Mouse (Mus musculus) adrenal gland, postnatal 4 days (tissue): ENCODE measurements around the gene Gsta2. TPM values are rescaled to one million over a fixed set of nuclear protein-coding genes. Genes with fewer than 3 reads are reported as not detected.
"Not testable (repeated sequence)": the region's sequence is repeated elsewhere in the genome, so short reads cannot be mapped to it uniquely, and the experiment has no call there.

Source experiments
- DNase-seq, 2 experiments: peaks; one replicate each; pipeline ENCODE4 v3.0.0; 2021 to 2022; ENCODE audit warnings: low spot score in 2 of 2, mixed read lengths in 2 of 2
- total RNA-seq, 2 experiments: library from RNA; stranded (reverse); gene quantifications; 2 replicates each; pipeline ENCODE4 v1.2.3; 2021

Gsta2 gene
- total RNA-seq, 2 experiments from 2014 or later: 3.0 to 18.7 TPM

GRCm38 (mm10) chr9:78314696-78315095, 40.9 kb downstream of the Gsta2 start, which contains the start of gene Omt2a:
Gene Omt2a, minus strand, starts transcription at chr9:78314796.
- no peak for DNase-seq

GRCm38 (mm10) chr9:78308122-78308521, 47.5 kb downstream of the Gsta2 start:
- DNase-seq: not testable (repeated sequence)

- not testable (repeated sequence) for DNase-seq
These were observed 56.4 kb downstream of the Gsta2 start for GRCm38 (mm10) chr9:78299143-78299542.

- no peak for DNase-seq
These were observed 57.4 kb downstream of the Gsta2 start for GRCm38 (mm10) chr9:78298232-78298631.

- DNase-seq: not testable (repeated sequence)
These were observed 59.5 kb downstream of the Gsta2 start for GRCm38 (mm10) chr9:78296089-78296488.

- not testable (repeated sequence) for DNase-seq
These were observed 60.8 kb downstream of the Gsta2 start for GRCm38 (mm10) chr9:78294781-78295180.

GRCm38 (mm10) chr9:78293683-78294082, 61.9 kb downstream of the Gsta2 start:
- DNase-seq: not testable (repeated sequence)

- not testable (repeated sequence) for DNase-seq
These were observed 63.1 kb downstream of the Gsta2 start for GRCm38 (mm10) chr9:78292462-78292861.

- not testable (repeated sequence) for DNase-seq
These were observed 65.9 kb downstream of the Gsta2 start, which contains the start of gene Gm10639 for GRCm38 (mm10) chr9:78289723-78290122. Gene Gm10639, plus strand, starts transcription at chr9:78289923.

GRCm38 (mm10) chr9:78289063-78289462, 66.5 kb downstream of the Gsta2 start:
- not testable (repeated sequence) for DNase-seq

GRCm38 (mm10) chr9:78282002-78282711, 73.4 kb downstream of the Gsta2 start:
- DNase-seq: not testable (repeated sequence)

Other genes starting within 250 kb of the Gsta2 start
- gene Fbxo9, start 246.7 kb downstream of the Gsta2 start, total RNA-seq: 10 to 100 TPM; 64.9 to 66.5 TPM
- 10 to 100 TPM; 35.6 to 36.1 TPM for gene Ick, start 246.6 kb downstream of the Gsta2 start, total RNA-seq
- 10 to 100 TPM; 55.6 to 61.1 TPM for gene Gsta4, start 173.0 kb downstream of the Gsta2 start, total RNA-seq
- under 1 TPM in 1 of 2 experiments, not detected in 1; 0.36 TPM for gene Gsta1, start 125.1 kb downstream of the Gsta2 start, total RNA-seq
- not detected for gene Gm3776, start 98.7 kb downstream of the Gsta2 start, total RNA-seq
- gene Gm10639, start 65.9 kb downstream of the Gsta2 start, total RNA-seq: 1 to 10 TPM in 1 of 2 experiments, not detected in 1; 6.5 TPM
- not detected for gene Omt2a, start 41.0 kb downstream of the Gsta2 start, total RNA-seq
- not detected for gene Omt2b, start 28.2 kb downstream of the Gsta2 start, total RNA-seq
- gene Dppa5a, start 12.4 kb upstream of the Gsta2 start, total RNA-seq: not detected
- under 1 TPM; 0.20 to 0.50 TPM for gene Ooep, start 22.9 kb upstream of the Gsta2 start, total RNA-seq
- under 1 TPM; 0.14 to 0.17 TPM for gene Ddx43, start 40.0 kb upstream of the Gsta2 start, total RNA-seq
- 1 to 10 TPM; 1.6 to 1.7 TPM for gene Cgas, start 87.4 kb upstream of the Gsta2 start, total RNA-seq
- 10 to 100 TPM; 25.4 to 27.7 TPM for gene Mto1, start 92.4 kb upstream of the Gsta2 start, total RNA-seq
- under 1 TPM; 0.34 to 0.79 TPM for gene Gm17324, start 93.0 kb upstream of the Gsta2 start, total RNA-seq
- gene Eef1a1, start 133.4 kb upstream of the Gsta2 start, total RNA-seq: 1,000 to 10,000 TPM; 7,895 to 7,946 TPM
- gene Slc17a5, start 232.3 kb upstream of the Gsta2 start, total RNA-seq: 10 to 100 TPM; 12.2 to 14.2 TPM